Mouse (Mus musculus) megakaryocyte progenitor cell, adult 5-6 weeks (primary cell): ENCODE measurements at regions not wholly inside any gene's neighbourhood (a gene's known extent, or its start where the extent isn't known, plus 50 kb on each side); places are given as distances from the start of the nearest gene placed in this dataset.

Experiments
- ATAC-seq: replicated peaks from 2 replicates; pipeline ENCODE4 v1.8.0; 2016; ENCODE audit warnings: mild to moderate bottlenecking, moderate TSS enrichment, inconsistent platforms; ENCODE audit not compliant: poor library complexity

GRCm38 (mm10) chr19:15108441-15109026 is 510.7 kb upstream of the Tle4 start:
- no peak for ATAC-seq

GRCm38 (mm10) chr19:15095054-15095453 is 497.2 kb upstream of the Tle4 start:
- peak; percentile 58 for ATAC-seq

- no peak for ATAC-seq
Measured at GRCm38 (mm10) chr19:15093534-15093933, 495.7 kb upstream of the Tle4 start.

- ATAC-seq: no peak
Measured at GRCm38 (mm10) chr19:15080638-15081037, 482.8 kb upstream of the Tle4 start.

GRCm38 (mm10) chr19:15057801-15058200 is 459.9 kb upstream of the Tle4 start:
- no peak for ATAC-seq

GRCm38 (mm10) chr19:15053582-15054141 is 455.8 kb upstream of the Tle4 start:
- ATAC-seq: no peak

GRCm38 (mm10) chr19:15052642-15053239 is 454.9 kb upstream of the Tle4 start:
- no peak for ATAC-seq

GRCm38 (mm10) chr19:15047896-15048295 is 450.0 kb upstream of the Tle4 start:
- ATAC-seq: no peak

- no peak for ATAC-seq
Measured at GRCm38 (mm10) chr19:15047306-15047868, 449.5 kb upstream of the Tle4 start.

GRCm38 (mm10) chr19:15035554-15035953 is 437.7 kb upstream of the Tle4 start:
- ATAC-seq: peak; percentile 83

GRCm38 (mm10) chr19:15033921-15034320 is 436.1 kb upstream of the Tle4 start:
- no peak for ATAC-seq

GRCm38 (mm10) chr19:15033396-15033795 is 435.5 kb upstream of the Tle4 start:
- no peak for ATAC-seq

- no peak for ATAC-seq
Measured at GRCm38 (mm10) chr19:15032297-15032947, 434.6 kb upstream of the Tle4 start.

- ATAC-seq: no peak
Measured at GRCm38 (mm10) chr19:15031483-15031882, 433.6 kb upstream of the Tle4 start.

GRCm38 (mm10) chr19:15003596-15003995 is 405.7 kb upstream of the Tle4 start:
- no peak for ATAC-seq

- no peak for ATAC-seq
Measured at GRCm38 (mm10) chr19:14993344-14993743, 395.5 kb upstream of the Tle4 start.

- ATAC-seq: no peak
Measured at GRCm38 (mm10) chr19:14970161-14970560, 372.3 kb upstream of the Tle4 start.

- no peak for ATAC-seq
Measured at GRCm38 (mm10) chr19:14968283-14968682, 370.4 kb upstream of the Tle4 start.

GRCm38 (mm10) chr19:14957727-14958126 is 359.9 kb upstream of the Tle4 start:
- ATAC-seq: 0 out of 2 replicates have a peak, but pooled peaks have one; percentile 26

GRCm38 (mm10) chr19:14957154-14957553 is 359.3 kb upstream of the Tle4 start:
- ATAC-seq: no peak

- ATAC-seq: no peak
Measured at GRCm38 (mm10) chr19:14956392-14956791, 358.5 kb upstream of the Tle4 start.

- peak; percentile 97 for ATAC-seq
Measured at GRCm38 (mm10) chr19:14955969-14956368, 358.1 kb upstream of the Tle4 start.
